Mouse (Mus musculus) midbrain, embryonic 11.5 days (tissue): Measurements from ENCODE around the gene Polr3c. TPM values are rescaled to one million over a fixed set of nuclear protein-coding genes. Genes with fewer than 3 reads are reported as not detected.

Source experiments
- ATAC-seq: fragments of 200-750 bp; cut with Nextera tagmentation; 2 replicates; pipeline ENCODE4 v1.8.0; 2017; ENCODE audit warnings: moderate TSS enrichment, moderate library complexity; ENCODE audit not compliant: low FRiP score
- DNase-seq: peaks from one replicate; pipeline ENCODE4 v3.0.0; 2015; ENCODE audit warnings: low spot score; ENCODE audit errors: missing footprints
- H3K27ac ChIP-seq: fragments of 300-500 bp; sonication (generic); 2 replicates; pipeline ENCODE4 v1.5.1; 2014; ENCODE audit warnings: low read depth, low read length
- H3K27me3 ChIP-seq: fragments of 300-500 bp; sonication (generic); 2 replicates; pipeline ENCODE4 v1.6.1; 2014; ENCODE audit warnings: mild to moderate bottlenecking, low read length, moderate library complexity, mixed read lengths; ENCODE audit not compliant: control insufficient read depth, insufficient read depth
- H3K36me3 ChIP-seq: fragments of 300-500 bp; sonication (generic); 2 replicates; pipeline ENCODE4 v1.6.1; 2014; ENCODE audit warnings: mild to moderate bottlenecking, low read length, moderate library complexity, mixed read lengths; ENCODE audit not compliant: control insufficient read depth, insufficient read depth
- H3K4me1 ChIP-seq: fragments of 300-500 bp; sonication (generic); 2 replicates; pipeline ENCODE4 v1.6.1; 2014; ENCODE audit warnings: low read length; ENCODE audit not compliant: control insufficient read depth, insufficient read depth
- H3K4me2 ChIP-seq: fragments of 300-500 bp; sonication (generic); 2 replicates; pipeline ENCODE4 v1.6.1; 2014; ENCODE audit warnings: mild to moderate bottlenecking, moderate library complexity
- H3K4me3 ChIP-seq: fragments of 300-500 bp; sonication (generic); 2 replicates; pipeline ENCODE4 v1.5.1; 2014; ENCODE audit warnings: low read depth, low read length
- H3K9ac ChIP-seq: fragments of 300-500 bp; sonication (generic); 2 replicates; pipeline ENCODE4 v1.6.1; 2014; ENCODE audit warnings: low read length
- H3K9me3 ChIP-seq: fragments of 300-500 bp; sonication (generic); 2 replicates; pipeline ENCODE4 v1.6.1; 2016; ENCODE audit warnings: low read length; ENCODE audit not compliant: control insufficient read depth
- WGBS: fragments of 180-500 bp; shearing (Covaris S2); extraction: QIAGEN DNeasy Blood & Tissue Kit; methylation state at CpG from one replicate; pipeline ENCODE4 v1.1.7; 2014; 5-methylcytosine and 5-hydroxymethylcytosine counted together
- polyA plus RNA-seq: library from polyadenylated mRNA; unstranded; fragments of >200 nt; fragmentation: Nextera tagmentation; extraction: Ambion mirVana; gene quantifications from 2 replicates; pipeline ENCODE4 v1.2.1, GENCODE M21; 2014

The Polr3c gene
- polyA plus RNA-seq, 1 experiment from 2014 or later = 41.6 TPM

GRCm38 (mm10) chr3:96727828-96728633, 603 bp upstream of the Polr3c start:
- DNase-seq = peak; percentile 95

GRCm38 (mm10) chr3:96719173-96719572, 8.3 kb downstream of the Polr3c start:
- H3K9me3 ChIP-seq = no peaks in the 10 kb centered on the region
- H3K27me3 ChIP-seq = no peaks in the 10 kb centered on the region
- no peak overlapping the region for H3K27ac ChIP-seq
- H3K9ac ChIP-seq = no peak overlapping the region
- no peak overlapping the region for H3K4me3 ChIP-seq
- no peak overlapping the region for H3K4me2 ChIP-seq
- peaks cover 2% of the 10 kb centered on the region; the same call in 1 of the 2 replicates for H3K36me3 ChIP-seq
- 40% methylated on average over 14 of the region's 14 CpGs for WGBS
- DNase-seq (peak; percentile 94), ATAC-seq (no peak)
- H3K4me1 ChIP-seq = no peaks in the 10 kb centered on the region

More at GRCm38 (mm10) chr3:96727828-96728633, 603 bp upstream of the Polr3c start:
- H3K27me3 ChIP-seq = no peaks in the 10 kb centered on the region
- peak overlapping the region; percentile 90 for H3K9ac ChIP-seq
- H3K9me3 ChIP-seq = no peaks in the 10 kb centered on the region
- no peaks in the 10 kb centered on the region for H3K36me3 ChIP-seq
- H3K4me2 ChIP-seq = peak overlapping the region; percentile 73
- peak overlapping the region; percentile 89 for H3K4me3 ChIP-seq
- ATAC-seq = no peak; the same call in 1 of the 2 replicates
- WGBS = under 1% methylated on average over 42 of the region's 42 CpGs
- peak overlapping the region; percentile 67 for H3K27ac ChIP-seq
- H3K4me1 ChIP-seq = peaks cover 17% of the 10 kb centered on the region

- H3K36me3 ChIP-seq = peaks cover 21% of the 10 kb centered on the region
- no peak for ATAC-seq
- no peaks in the 10 kb centered on the region for H3K9me3 ChIP-seq
Measured at GRCm38 (mm10) chr3:96715854-96716253, 11.6 kb downstream of the Polr3c start.

GRCm38 (mm10) chr3:96714286-96714685, 13.1 kb downstream of the Polr3c start:
- H3K4me3 ChIP-seq = no peak overlapping the region
- no peak overlapping the region for H3K9ac ChIP-seq
- H3K27ac ChIP-seq = no peak overlapping the region
- 91% methylated on average over 5 of the region's 5 CpGs for WGBS
- ATAC-seq (no peak), DNase-seq (no peak)
- H3K36me3 ChIP-seq = peaks cover 21% of the 10 kb centered on the region
- no peak overlapping the region for H3K4me2 ChIP-seq
- H3K27me3 ChIP-seq = no peaks in the 10 kb centered on the region
- no peaks in the 10 kb centered on the region for H3K9me3 ChIP-seq
- H3K4me1 ChIP-seq = no peaks in the 10 kb centered on the region

More at GRCm38 (mm10) chr3:96715854-96716253, 11.6 kb downstream of the Polr3c start:
- H3K27ac ChIP-seq = no peak overlapping the region
- H3K4me1 ChIP-seq = no peaks in the 10 kb centered on the region
- no peak for DNase-seq
- no peak overlapping the region for H3K9ac ChIP-seq
- H3K27me3 ChIP-seq = no peaks in the 10 kb centered on the region
- WGBS = 80% methylated on average over 2 of the region's 2 CpGs
- H3K4me2 ChIP-seq = no peak overlapping the region
- no peak overlapping the region for H3K4me3 ChIP-seq

- peak; percentile 41 for ATAC-seq
- DNase-seq = no peak
- no peaks in the 10 kb centered on the region for H3K4me1 ChIP-seq
- H3K27me3 ChIP-seq = no peaks in the 10 kb centered on the region; the same call in 1 of the 2 replicates
- 51% methylated on average over 2 of the region's 2 CpGs for WGBS
- no peak overlapping the region for H3K9ac ChIP-seq
- no peak overlapping the region; the same call in 1 of the 2 replicates for H3K4me2 ChIP-seq
- no peak overlapping the region for H3K27ac ChIP-seq
- no peaks in the 10 kb centered on the region for H3K9me3 ChIP-seq
- H3K4me3 ChIP-seq = no peak overlapping the region
- H3K36me3 ChIP-seq = peaks cover 17% of the 10 kb centered on the region
Measured at GRCm38 (mm10) chr3:96708684-96709064, 18.8 kb downstream of the Polr3c start.

- Histone ChIP-seq H3K27me3 (no peaks in the 10 kb centered on the region; the same call in 1 of the 2 replicates), H3K4me3 (peak within 1 kb of the TSS; percentile 38), H3K36me3 (peaks cover 16% of the 10 kb centered on the region; the same call in 1 of the 2 replicates), H3K27ac (no peak within 1 kb of the TSS), H3K4me1 (no peaks in the 10 kb centered on the region), H3K4me2 (peak within 1 kb of the TSS; percentile 71), H3K9me3 (no peaks in the 10 kb centered on the region), H3K9ac (peak within 1 kb of the TSS; percentile 75)
- DNase-seq (peak; percentile 99), ATAC-seq (peak; percentile 88)
- WGBS = 6% methylated on average over 42 of the region's 42 CpGs
Measured at GRCm38 (mm10) chr3:96707903-96708683, 19.3 kb downstream of the Polr3c start, which contains the start of gene Nudt17. TSS of gene Nudt17 (minus strand) at chr3:96708562.

- H3K36me3 ChIP-seq = peaks cover 15% of the 10 kb centered on the region; the same call in 1 of the 2 replicates
Measured at GRCm38 (mm10) chr3:96706984-96707383, 20.4 kb downstream of the Polr3c start.

GRCm38 (mm10) chr3:96706217-96706616, 21.2 kb downstream of the Polr3c start:
- no peak for ATAC-seq
- H3K27ac ChIP-seq = no peak overlapping the region
- no peak overlapping the region for H3K4me2 ChIP-seq
- 94% methylated on average over 11 of the region's 11 CpGs for WGBS
- H3K9me3 ChIP-seq = no peaks in the 10 kb centered on the region
- no peaks in the 10 kb centered on the region; the same call in 1 of the 2 replicates for H3K27me3 ChIP-seq
- no peak for DNase-seq
- H3K36me3 ChIP-seq = peaks cover 15% of the 10 kb centered on the region
- no peaks in the 10 kb centered on the region for H3K4me1 ChIP-seq
- no peak overlapping the region for H3K4me3 ChIP-seq
- H3K9ac ChIP-seq = no peak overlapping the region

More at GRCm38 (mm10) chr3:96706984-96707383, 20.4 kb downstream of the Polr3c start:
- DNase-seq = no peak
- H3K9ac ChIP-seq = no peak overlapping the region
- H3K9me3 ChIP-seq = no peaks in the 10 kb centered on the region
- H3K4me3 ChIP-seq = no peak overlapping the region
- ATAC-seq = no peak
- no peaks in the 10 kb centered on the region; the same call in 1 of the 2 replicates for H3K27me3 ChIP-seq
- no peaks in the 10 kb centered on the region for H3K4me1 ChIP-seq
- H3K27ac ChIP-seq = no peak overlapping the region
- no peak overlapping the region for H3K4me2 ChIP-seq
- WGBS = 76% methylated on average over 7 of the region's 7 CpGs
